Mouse (Mus musculus) embryonic fibroblast, embryonic 13.5 days (primary cell): Measurements from ENCODE around the gene Bgn.

Experiments used
- CTCF ChIP-seq: IDR thresholded peaks from 2 replicates; pipeline ENCODE4 v1.5.1; 2011; ENCODE audit warnings: mild to moderate bottlenecking, control low read depth, low read length, moderate library complexity, borderline replicate concordance; ENCODE audit not compliant: insufficient read depth
- POLR2A ChIP-seq: IDR thresholded peaks from 2 replicates; pipeline ENCODE4 v1.6.1; 2011; ENCODE audit warnings: low read depth, mild to moderate bottlenecking, control low read depth, low read length, moderate library complexity

DNA sequence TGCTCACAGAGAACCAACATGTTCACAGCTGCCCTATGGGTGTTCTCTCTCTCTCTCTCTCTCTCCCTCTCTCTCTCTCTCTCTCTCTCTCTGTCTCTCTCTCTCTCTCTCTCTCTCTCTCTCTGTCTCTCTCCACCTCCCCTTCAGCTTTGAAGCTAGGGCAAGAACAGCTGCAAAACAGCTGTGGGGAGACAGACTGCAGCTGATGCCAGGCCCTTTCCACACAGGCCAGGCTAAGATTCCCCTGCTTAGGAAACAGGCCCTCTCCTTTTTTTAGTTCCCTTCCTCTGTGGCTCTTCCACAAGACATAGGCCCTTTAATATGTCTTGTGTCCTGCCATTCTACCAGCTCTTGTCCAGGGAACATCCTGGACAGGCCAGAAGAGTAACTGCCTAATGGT, 3.7 kb upstream of the Bgn start:
- TF ChIP-seq POLR2A (no peak), CTCF (no peak)
